Mouse (Mus musculus) heart, embryonic 12.5 days (tissue): Measurements from ENCODE around the gene Itpr1. TPM values are rescaled to one million over a fixed set of nuclear protein-coding genes. Genes with fewer than 3 reads are reported as not detected.

ENCODE experiments used
- ATAC-seq: fragments of 200-750 bp; cut with Nextera tagmentation; 2 replicates; pipeline ENCODE4 v1.8.0; 2017; ENCODE audit warnings: moderate TSS enrichment, moderate library complexity; ENCODE audit not compliant: insufficient number of reproducible peaks, low FRiP score
- H3K27ac ChIP-seq: fragments of 300-500 bp; sonication (generic); 2 replicates; pipeline ENCODE4 v1.5.1; 2016; ENCODE audit warnings: mild to moderate bottlenecking, moderate library complexity; ENCODE audit not compliant: poor library complexity, severe bottlenecking
- H3K27me3 ChIP-seq: fragments of 300-500 bp; sonication (generic); replicated peaks from 2 replicates; pipeline ENCODE4 v1.6.1; 2016; ENCODE audit warnings: mild to moderate bottlenecking, moderate library complexity
- H3K36me3 ChIP-seq: fragments of 300-500 bp; sonication (generic); 2 replicates; pipeline ENCODE4 v1.6.1; 2016; ENCODE audit warnings: mild to moderate bottlenecking, moderate library complexity
- H3K4me1 ChIP-seq: fragments of 300-500 bp; sonication (generic); replicated peaks from 2 replicates; pipeline ENCODE4 v1.6.1; 2016; ENCODE audit warnings: mild to moderate bottlenecking
- H3K4me2 ChIP-seq: fragments of 300-500 bp; sonication (generic); 2 replicates; pipeline ENCODE4 v1.6.1; 2016; ENCODE audit warnings: mild to moderate bottlenecking, moderate library complexity
- H3K4me3 ChIP-seq: fragments of 300-500 bp; sonication (generic); 2 replicates; pipeline ENCODE4 v1.5.1; 2016; ENCODE audit warnings: mild to moderate bottlenecking
- H3K9ac ChIP-seq: fragments of 300-500 bp; sonication (generic); 2 replicates; pipeline ENCODE4 v1.6.1; 2016; ENCODE audit warnings: mild to moderate bottlenecking, moderate library complexity
- H3K9me3 ChIP-seq: fragments of 300-500 bp; sonication (generic); replicated peaks from 2 replicates; pipeline ENCODE4 v1.6.1; 2016; ENCODE audit warnings: mild to moderate bottlenecking, moderate library complexity
- WGBS: fragments of 180-500 bp; shearing (Covaris S2); methylation state at CpG from one replicate; pipeline ENCODE4 v1.1.7; 2016; 5-methylcytosine and 5-hydroxymethylcytosine counted together
- polyA plus RNA-seq: library from polyadenylated mRNA; unstranded; fragments of >200 nt; fragmentation: Nextera tagmentation; extraction: Ambion mirVana; gene quantifications from 2 replicates; pipeline ENCODE4 v1.2.1, GENCODE M21; 2016

Itpr1 gene
- polyA plus RNA-seq, 1 experiment from 2014 or later: 22.0 TPM

DNA sequence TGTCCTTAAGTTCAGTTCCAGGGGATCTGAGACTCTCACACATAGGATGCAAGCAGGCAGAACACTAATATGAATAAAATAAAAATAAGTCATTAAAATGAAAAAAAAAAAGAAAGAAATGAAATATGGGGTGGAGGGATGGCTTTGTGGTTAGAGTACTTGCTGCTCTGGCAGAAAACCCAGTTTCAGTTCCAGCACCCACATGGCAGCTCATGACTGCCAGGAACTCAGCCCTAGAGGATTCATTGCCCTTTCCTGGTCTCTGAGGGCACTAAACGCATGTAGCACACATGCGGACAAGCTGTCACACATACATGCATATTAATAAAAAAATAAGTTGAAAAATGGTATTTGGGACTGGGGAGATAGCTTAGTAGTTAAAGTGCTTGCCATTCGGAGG lies 17.7 kb downstream of the Itpr1 start:
- Histone ChIP-seq H3K36me3 (no peaks in the 10 kb centered on the region), H3K4me2 (no peak overlapping the region), H3K9me3 (no peaks in the 10 kb centered on the region), H3K27ac (no peak overlapping the region), H3K9ac (no peak overlapping the region), H3K4me1 (peaks cover 63% of the 10 kb centered on the region), H3K27me3 (no peaks in the 10 kb centered on the region), H3K4me3 (no peak overlapping the region)
- ATAC-seq: no peak
- 89% methylated on average over 3 of the region's 3 CpGs for WGBS

DNA sequence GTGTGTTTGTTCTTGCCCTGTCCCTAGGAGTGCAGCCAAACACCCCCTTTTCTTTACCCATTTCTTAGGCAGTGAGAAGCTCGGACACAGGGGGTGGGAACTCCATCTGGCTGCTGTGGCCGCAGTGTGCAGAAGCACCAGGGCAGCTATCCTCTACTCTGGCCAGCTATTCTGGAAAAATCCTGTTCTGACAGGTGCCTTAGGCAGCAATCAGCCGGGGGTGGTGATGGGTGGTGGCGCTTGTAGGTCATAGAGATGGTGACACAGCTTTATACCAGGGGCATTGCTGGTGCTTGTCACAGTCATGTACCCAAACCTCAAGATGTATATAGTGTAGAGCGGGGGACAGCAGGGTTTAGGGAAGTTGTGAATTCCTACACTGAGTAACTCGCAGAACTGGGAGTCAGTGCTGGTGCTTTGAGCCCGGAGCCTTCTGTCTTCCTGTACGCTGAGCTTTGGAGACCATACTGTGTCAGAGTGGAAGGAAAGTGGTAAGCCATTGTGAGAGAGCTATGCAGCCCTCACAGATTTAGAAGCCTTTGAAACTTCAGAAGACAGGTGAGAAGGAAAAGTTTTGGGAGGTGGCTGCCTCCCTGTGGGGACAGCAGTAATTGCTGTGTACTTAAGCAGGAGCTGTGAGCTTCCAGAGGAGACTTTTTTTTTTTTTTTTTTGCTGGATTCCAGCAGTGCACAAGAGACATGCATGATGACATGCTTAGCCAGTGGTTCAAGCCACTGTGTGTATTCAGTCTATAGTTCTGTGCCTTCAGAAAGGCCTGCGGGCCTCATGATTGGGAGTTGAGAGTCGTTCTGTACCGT lies 19.2 kb downstream of the Itpr1 start:
- WGBS: 71% methylated on average over 11 of the region's 11 CpGs
- no peak overlapping the region for H3K9ac ChIP-seq
- H3K4me3 ChIP-seq: no peak overlapping the region
- H3K27ac ChIP-seq: no peak overlapping the region
- no peaks in the 10 kb centered on the region for H3K27me3 ChIP-seq
- ATAC-seq: no peak
- no peaks in the 10 kb centered on the region for H3K9me3 ChIP-seq
- H3K4me1 ChIP-seq: peaks cover 66% of the 10 kb centered on the region
- H3K4me2 ChIP-seq: no peak overlapping the region
- H3K36me3 ChIP-seq: no peaks in the 10 kb centered on the region

DNA sequence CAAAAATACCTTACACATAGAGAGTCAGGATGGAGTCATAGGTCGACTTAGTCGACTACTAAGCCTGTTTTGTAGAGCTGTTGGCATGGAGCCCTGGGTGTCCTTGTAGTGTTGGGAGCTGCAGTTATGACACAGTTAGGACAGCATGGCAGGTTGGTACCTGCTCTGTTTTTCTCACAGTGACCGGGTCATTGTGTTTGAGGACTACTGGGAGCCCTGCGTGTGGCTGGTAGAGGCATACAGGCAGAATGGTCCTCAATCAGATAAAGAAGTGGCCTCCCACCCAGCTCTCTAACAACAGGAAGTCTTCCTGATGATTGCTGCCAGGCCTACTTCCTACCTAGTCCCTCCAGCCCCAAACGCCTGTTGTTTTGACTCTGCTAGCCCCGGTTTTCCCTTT lies 20.2 kb downstream of the Itpr1 start:
- peak; percentile 17; the same call in 1 of the 2 replicates for ATAC-seq

GRCm38 (mm10) chr6:108234536-108234935 lies 21.6 kb downstream of the Itpr1 start:
- Histone ChIP-seq H3K4me3 (no peak overlapping the region), H3K27me3 (no peaks in the 10 kb centered on the region), H3K36me3 (peaks cover 6% of the 10 kb centered on the region; the same call in 1 of the 2 replicates), H3K9me3 (no peaks in the 10 kb centered on the region), H3K4me1 (peaks cover 70% of the 10 kb centered on the region), H3K27ac (peak overlapping the region; percentile 9), H3K4me2 (no peak overlapping the region), H3K9ac (no peak overlapping the region)
- 41% methylated on average over 6 of the region's 6 CpGs for WGBS
- no peak for ATAC-seq

More for the DNA sequence above, 20.2 kb downstream of the Itpr1 start:
- Histone ChIP-seq H3K4me2 (no peak overlapping the region), H3K9me3 (no peaks in the 10 kb centered on the region), H3K4me1 (peaks cover 63% of the 10 kb centered on the region), H3K27me3 (no peaks in the 10 kb centered on the region), H3K27ac (peak overlapping the region; percentile 38), H3K9ac (no peak overlapping the region), H3K4me3 (no peak overlapping the region), H3K36me3 (peaks cover 2% of the 10 kb centered on the region; the same call in 1 of the 2 replicates)
- WGBS: 15% methylated on average over 6 of the region's 6 CpGs

GRCm38 (mm10) chr6:108235680-108236123 lies 22.8 kb downstream of the Itpr1 start:
- Histone ChIP-seq H3K4me2 (peak overlapping the region; percentile 46), H3K27me3 (no peaks in the 10 kb centered on the region), H3K36me3 (peaks cover 6% of the 10 kb centered on the region; the same call in 1 of the 2 replicates), H3K9me3 (no peaks in the 10 kb centered on the region), H3K4me3 (no peak overlapping the region), H3K4me1 (peaks cover 70% of the 10 kb centered on the region), H3K27ac (peak overlapping the region; percentile 84), H3K9ac (peak overlapping the region; percentile 51; the same call in 1 of the 2 replicates)
- no peak for ATAC-seq
- WGBS: 13% methylated on average over 13 of the region's 13 CpGs

DNA sequence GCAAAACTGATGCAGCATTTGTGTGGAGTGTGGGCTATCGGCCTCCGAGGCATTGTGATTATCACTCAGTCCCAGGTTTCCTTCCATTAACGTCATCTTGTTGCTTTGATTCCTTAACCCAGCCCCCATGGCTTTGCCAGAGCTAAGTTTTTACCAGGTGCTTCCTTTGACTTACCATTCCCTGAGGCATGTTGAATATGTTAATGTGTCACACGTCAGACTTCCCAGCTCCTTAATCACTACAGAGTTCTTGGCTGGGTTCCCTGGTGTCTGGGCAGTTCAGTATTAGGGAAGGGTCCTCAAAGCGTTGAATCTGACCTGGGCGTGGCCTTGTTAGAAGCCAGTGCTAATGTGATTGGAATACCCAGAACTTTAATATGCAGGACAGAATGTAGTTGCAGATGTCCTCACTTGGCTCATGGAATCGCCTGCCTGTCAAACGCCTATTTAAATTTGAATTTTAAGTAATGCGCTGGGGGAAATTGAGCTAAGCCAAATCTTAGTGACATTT lies 23.6 kb downstream of the Itpr1 start:
- Histone ChIP-seq H3K9ac (no peak overlapping the region), H3K4me3 (no peak overlapping the region)
- peak; percentile 68 for ATAC-seq

GRCm38 (mm10) chr6:108236996-108237395 lies 24.1 kb downstream of the Itpr1 start:
- no peak for ATAC-seq
- Histone ChIP-seq H3K4me3 (no peak overlapping the region), H3K9ac (no peak overlapping the region), H3K27me3 (no peaks in the 10 kb centered on the region), H3K4me1 (peaks cover 65% of the 10 kb centered on the region), H3K36me3 (peaks cover 6% of the 10 kb centered on the region; the same call in 1 of the 2 replicates), H3K4me2 (no peak overlapping the region), H3K27ac (0 out of 2 replicates have a peak overlapping the region, but pooled peaks have one; percentile 19), H3K9me3 (no peaks in the 10 kb centered on the region)
- WGBS: 74% methylated on average over 8 of the region's 8 CpGs

More for the DNA sequence above, 23.6 kb downstream of the Itpr1 start:
- peaks cover 6% of the 10 kb centered on the region; the same call in 1 of the 2 replicates for H3K36me3 ChIP-seq
- peaks cover 70% of the 10 kb centered on the region for H3K4me1 ChIP-seq
- H3K27ac ChIP-seq: peak overlapping the region; percentile 84
- no peaks in the 10 kb centered on the region for H3K9me3 ChIP-seq
- H3K27me3 ChIP-seq: no peaks in the 10 kb centered on the region
- 0 out of 2 replicates have a peak overlapping the region, but pooled peaks have one; percentile 46 for H3K4me2 ChIP-seq
- WGBS: 51% methylated on average over 9 of the region's 9 CpGs

GRCm38 (mm10) chr6:108237585-108237984 lies 24.7 kb downstream of the Itpr1 start:
- Histone ChIP-seq H3K36me3 (peaks cover 6% of the 10 kb centered on the region; the same call in 1 of the 2 replicates), H3K27me3 (no peaks in the 10 kb centered on the region), H3K4me2 (no peak overlapping the region), H3K27ac (no peak overlapping the region), H3K9ac (no peak overlapping the region), H3K4me3 (no peak overlapping the region), H3K9me3 (no peaks in the 10 kb centered on the region), H3K4me1 (peaks cover 59% of the 10 kb centered on the region)
- whole genome bisulfite sequencing: 45% methylated on average over 8 of the region's 8 CpGs
- no peak for ATAC-seq

- Histone ChIP-seq H3K27ac (peak overlapping the region; percentile 23; the same call in 1 of the 2 replicates), H3K27me3 (no peaks in the 10 kb centered on the region), H3K4me3 (no peak overlapping the region), H3K36me3 (peaks cover 6% of the 10 kb centered on the region; the same call in 1 of the 2 replicates), H3K4me2 (no peak overlapping the region), H3K9me3 (no peaks in the 10 kb centered on the region), H3K9ac (no peak overlapping the region), H3K4me1 (peaks cover 55% of the 10 kb centered on the region)
- no peak for ATAC-seq
- 44% methylated on average over 4 of the region's 4 CpGs for WGBS
These were observed 25.1 kb downstream of the Itpr1 start for GRCm38 (mm10) chr6:108238011-108238410.

DNA sequence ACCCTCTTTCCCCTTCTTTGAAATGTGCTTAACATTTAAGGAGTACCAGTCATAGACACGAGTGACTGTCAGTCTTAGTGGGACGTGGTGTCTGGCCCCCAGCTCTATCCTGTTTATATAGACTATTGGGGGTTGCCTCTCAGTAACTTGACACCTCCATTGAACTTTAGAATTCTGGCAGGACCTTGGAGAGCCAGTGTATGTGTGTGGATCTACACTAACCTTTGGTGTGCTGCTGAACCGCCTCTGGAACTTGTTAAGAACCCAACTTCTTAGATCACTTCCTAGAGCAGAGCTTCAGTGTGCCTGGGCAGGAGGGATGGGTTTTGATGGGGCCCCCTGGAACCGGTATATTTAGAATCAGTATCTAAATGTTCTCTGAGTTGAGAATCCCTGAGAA lies 26.2 kb downstream of the Itpr1 start:
- no peak overlapping the region for H3K27ac ChIP-seq
- peaks cover 48% of the 10 kb centered on the region for H3K4me1 ChIP-seq

GRCm38 (mm10) chr6:108240004-108240403 lies 27.1 kb downstream of the Itpr1 start:
- H3K36me3 ChIP-seq: peaks cover 6% of the 10 kb centered on the region; the same call in 1 of the 2 replicates
- H3K4me1 ChIP-seq: peaks cover 38% of the 10 kb centered on the region
- H3K4me2 ChIP-seq: no peak overlapping the region
- no peaks in the 10 kb centered on the region for H3K27me3 ChIP-seq
- H3K9me3 ChIP-seq: no peaks in the 10 kb centered on the region
- WGBS: 86% methylated on average over 1 of the region's 1 CpGs
- H3K4me3 ChIP-seq: no peak overlapping the region
- no peak for ATAC-seq
- no peak overlapping the region for H3K9ac ChIP-seq
- H3K27ac ChIP-seq: no peak overlapping the region

More for the DNA sequence above, 26.2 kb downstream of the Itpr1 start:
- H3K4me2 ChIP-seq: no peak overlapping the region
- ATAC-seq: no peak
- H3K9me3 ChIP-seq: no peaks in the 10 kb centered on the region
- H3K27me3 ChIP-seq: no peaks in the 10 kb centered on the region
- no peak overlapping the region for H3K4me3 ChIP-seq
- 36% methylated on average over 4 of the region's 4 CpGs for WGBS
- H3K9ac ChIP-seq: no peak overlapping the region
- H3K36me3 ChIP-seq: peaks cover 6% of the 10 kb centered on the region; the same call in 1 of the 2 replicates
